Mouse (Mus musculus) adrenal gland, postnatal 14 days (tissue): Measurements from ENCODE around the gene Fam124a. TPM values are rescaled to one million over a fixed set of nuclear protein-coding genes. Genes with fewer than 3 reads are reported as not detected.

Source experiments
- total RNA-seq: library from RNA; stranded (reverse); gene quantifications from 2 replicates; pipeline ENCODE4 v1.2.3, GENCODE M21; 2021

Fam124a gene
- total RNA-seq, 1 experiment from 2014 or later, result 2.5 TPM

Other genes with a start within 250 kb of the Fam124a start
- 0.83 and 0.93 TPM in 2 replicates for gene Gucy1b2, start 99.4 kb upstream of the Fam124a start, total RNA-seq
- gene Gm4131, start 11.2 kb downstream of the Fam124a start, total RNA-seq, result not detected in 2 replicates
- gene Serpine3, start 107.9 kb downstream of the Fam124a start, total RNA-seq, result not detected in 2 replicates
- 43.2 and 44.7 TPM in 2 replicates for gene Ints6, start 205.4 kb downstream of the Fam124a start, total RNA-seq